Mouse (Mus musculus) olfactory bulb, adult 2 months (tissue): ENCODE data around the gene Efna4. TPM values are rescaled to one million over a fixed set of nuclear protein-coding genes. Genes with fewer than 3 reads are reported as not detected.
A peak's percentile ranks its signal among the peaks of the same experiment; 100 is the strongest.

Experiments
- H3K27ac ChIP-seq: fragments of 200-500 bp; 2 replicates; pipeline ENCODE4 v1.5.1; 2012; ENCODE audit warnings: low read depth, low read length; ENCODE audit not compliant: insufficient read depth
- H3K4me1 ChIP-seq: fragments of 200-500 bp; 2 replicates; pipeline ENCODE4 v1.6.1; 2012; ENCODE audit warnings: low read length; ENCODE audit not compliant: control insufficient read depth, insufficient read depth
- H3K4me3 ChIP-seq: fragments of 200-500 bp; 2 replicates; pipeline ENCODE4 v1.5.1; 2012; ENCODE audit warnings: mild to moderate bottlenecking, low read depth, low read length, moderate library complexity; ENCODE audit not compliant: insufficient read depth
- CTCF ChIP-seq: fragments of 200-500 bp; IDR thresholded peaks from 2 replicates; pipeline ENCODE4 v1.5.1; 2012; ENCODE audit warnings: low read depth, mild to moderate bottlenecking, low read length, moderate library complexity; ENCODE audit not compliant: insufficient read depth
- POLR2A ChIP-seq: fragments of 200-500 bp; IDR thresholded peaks from 2 replicates; pipeline ENCODE4 v1.6.1; 2012; ENCODE audit warnings: mild to moderate bottlenecking, low read depth, low read length, moderate library complexity; ENCODE audit not compliant: insufficient read depth
- WGBS: fragments of 180-500 bp; shearing (Covaris S2); methylation state at CpG from one replicate; pipeline ENCODE4 v1.1.7; 2018; 5-methylcytosine and 5-hydroxymethylcytosine counted together
- polyA plus RNA-seq: library from polyadenylated mRNA; stranded (reverse); fragments of >200 nt; gene quantifications from 2 replicates; pipeline ENCODE4 v1.2.4, GENCODE M21; 2012; ENCODE audit warnings: low replicate concordance; ENCODE audit not compliant: missing spikeins, insufficient read depth, insufficient read length

The Efna4 gene
- polyA plus RNA-seq, 1 experiment: not detected

GRCm38 (mm10) chr3:89364631-89365030 is 26.8 kb upstream of the Efna4 start:
- Histone ChIP-seq H3K4me1 (no peaks in the 10 kb centered on the region), H3K4me3 (no peak overlapping the region), H3K27ac (no peak overlapping the region)
- WGBS: 56% methylated on average over 8 of the region's 8 CpGs
- TF ChIP-seq CTCF (no peak), POLR2A (no peak)

GRCm38 (mm10) chr3:89361675-89362074 is 23.8 kb upstream of the Efna4 start, which contains the start of gene Dcst2:
Gene Dcst2 (plus strand): TSS chr3:89361975.
- TF ChIP-seq POLR2A (no peak), CTCF (no peak)
- Histone ChIP-seq H3K4me1 (no peaks in the 10 kb centered on the region), H3K4me3 (no peak within 1 kb of the TSS), H3K27ac (no peak within 1 kb of the TSS)
- 85% methylated on average over 7 of the region's 7 CpGs for WGBS

GRCm38 (mm10) chr3:89360237-89360636 is 22.4 kb upstream of the Efna4 start:
- WGBS: 81% methylated on average over 3 of the region's 3 CpGs
- peaks cover 8% of the 10 kb centered on the region for H3K4me1 ChIP-seq
- no peak overlapping the region for H3K4me3 ChIP-seq

GRCm38 (mm10) chr3:89359630-89360029 is 21.8 kb upstream of the Efna4 start:
- H3K4me3 ChIP-seq: no peak overlapping the region
- TF ChIP-seq CTCF (no peak), POLR2A (no peak)
- WGBS: 68% methylated on average over 6 of the region's 6 CpGs
- H3K27ac ChIP-seq: no peak overlapping the region
- peaks cover 10% of the 10 kb centered on the region for H3K4me1 ChIP-seq

More at GRCm38 (mm10) chr3:89360237-89360636, 22.4 kb upstream of the Efna4 start:
- TF ChIP-seq CTCF (no peak), POLR2A (no peak)
- no peak overlapping the region for H3K27ac ChIP-seq

- TF ChIP-seq CTCF (no peak), POLR2A (no peak)
- WGBS: 78% methylated on average over 9 of the region's 9 CpGs
- no peak overlapping the region for H3K27ac ChIP-seq
- no peak overlapping the region for H3K4me3 ChIP-seq
- H3K4me1 ChIP-seq: peaks cover 10% of the 10 kb centered on the region
These were observed 18.2 kb upstream of the Efna4 start for GRCm38 (mm10) chr3:89356029-89356428.

GRCm38 (mm10) chr3:89355512-89355902 is 17.7 kb upstream of the Efna4 start:
- TF ChIP-seq CTCF: no peak
- no peak for TF ChIP-seq POLR2A
- 80% methylated on average over 6 of the region's 6 CpGs for WGBS
- Histone ChIP-seq H3K4me3 (no peak overlapping the region), H3K4me1 (peaks cover 13% of the 10 kb centered on the region), H3K27ac (no peak overlapping the region)

GRCm38 (mm10) chr3:89354816-89355511 is 17.1 kb upstream of the Efna4 start:
- Histone ChIP-seq H3K27ac (no peak overlapping the region), H3K4me3 (no peak overlapping the region), H3K4me1 (peaks cover 16% of the 10 kb centered on the region)
- 18% methylated on average over 5 of the region's 5 CpGs for WGBS
- TF ChIP-seq CTCF (peak; percentile 64), POLR2A (no peak)

- no peak for TF ChIP-seq POLR2A
- no peak for TF ChIP-seq CTCF
- no peak overlapping the region for H3K27ac ChIP-seq
- H3K4me3 ChIP-seq: no peak overlapping the region
- 88% methylated on average over 5 of the region's 5 CpGs for whole genome bisulfite sequencing
- H3K4me1 ChIP-seq: peaks cover 21% of the 10 kb centered on the region
These were observed 13.4 kb upstream of the Efna4 start for GRCm38 (mm10) chr3:89351271-89351670.

GRCm38 (mm10) chr3:89349869-89350501 is 12.2 kb upstream of the Efna4 start, which contains the start of gene Adam15:
Gene Adam15 (minus strand): TSS chr3:89349996.
- WGBS: under 1% methylated on average over 59 of the region's 59 CpGs
- Histone ChIP-seq H3K27ac (peak within 1 kb of the TSS; percentile 48), H3K4me1 (peaks cover 14% of the 10 kb centered on the region), H3K4me3 (peak within 1 kb of the TSS; percentile 53)
- TF ChIP-seq CTCF (no peak), POLR2A (no peak; the same call in 1 of the 2 replicates)
